Mouse (Mus musculus): ENCODE results near the gene Ces2a. TPM values are rescaled to one million over a fixed set of nuclear protein-coding genes. Genes with fewer than 3 reads are reported as not detected.

The Ces2a gene
- not detected in 2 replicates for polyA plus RNA-seq (2014; fragmentation: Nextera tagmentation; extraction: Ambion mirVana)

- no peaks in the 10 kb centered on the region for H3K36me3 ChIP-seq (ENCODE audit: control insufficient read depth, insufficient read depth, low read length)
- H3K4me3 ChIP-seq (ENCODE audit: low read depth, low read length) = no peak within 1 kb of the TSS
- WGBS = 78% methylated on average over 1 of the region's 1 CpGs
- ATAC-seq (ENCODE audit: insufficient number of reproducible peaks, insufficient read depth, low FRiP score, low read depth) = no peak
- H3K9ac ChIP-seq (replicated peaks; ENCODE audit: low read depth, low read length) = no peak within 1 kb of the TSS
- H3K27ac ChIP-seq (ENCODE audit: low read length) = no peak within 1 kb of the TSS
- H3K27me3 ChIP-seq (ENCODE audit: control insufficient read depth, insufficient read depth, low read length) = no peaks in the 10 kb centered on the region
- H3K4me1 ChIP-seq (ENCODE audit: control insufficient read depth, insufficient read depth, low read length) = no peaks in the 10 kb centered on the region
- no peaks in the 10 kb centered on the region for H3K9me3 ChIP-seq (ENCODE audit: control insufficient read depth, low read depth, low read length)
- no peak within 1 kb of the TSS for H3K4me2 ChIP-seq (replicated peaks; ENCODE audit: low read depth, low read length)
Observed at GRCm38 (mm10) chr8:104733753-104734152, at the start of gene Ces2a. TSS of gene Ces2a (plus strand) at chr8:104734003.

DNA sequence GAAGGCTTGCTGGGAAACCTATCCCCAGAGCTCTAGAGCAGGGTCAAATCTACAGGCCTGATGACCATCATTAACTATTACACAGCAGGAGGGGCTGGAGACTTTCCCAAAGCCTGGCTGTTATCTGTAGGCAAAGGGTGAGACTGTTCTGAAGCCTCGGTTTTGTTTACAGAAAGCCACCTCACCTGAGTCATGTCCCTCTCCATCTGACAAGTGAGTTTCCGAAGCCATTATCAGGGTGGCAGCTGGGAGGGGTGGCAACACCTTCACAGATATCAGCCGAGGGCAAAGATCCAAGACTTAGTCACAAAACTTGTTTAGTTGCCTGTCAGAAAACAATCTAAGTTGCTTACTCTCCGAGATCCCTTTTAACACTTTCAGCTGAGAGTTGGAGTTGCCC lies 45.4 kb upstream of the Ces2a start:
- H3K27ac ChIP-seq (ENCODE audit: low read length) = no peak overlapping the region
- H3K9ac ChIP-seq (replicated peaks; ENCODE audit: low read depth, low read length) = no peak overlapping the region
- H3K27me3 ChIP-seq (ENCODE audit: control insufficient read depth, insufficient read depth, low read length) = no peaks in the 10 kb centered on the region
- no peak for ATAC-seq (ENCODE audit: insufficient number of reproducible peaks, insufficient read depth, low FRiP score, low read depth)
- H3K4me1 ChIP-seq (ENCODE audit: control insufficient read depth, insufficient read depth, low read length) = no peaks in the 10 kb centered on the region
- H3K36me3 ChIP-seq (ENCODE audit: control insufficient read depth, insufficient read depth, low read length) = no peaks in the 10 kb centered on the region
- no peak overlapping the region for H3K4me2 ChIP-seq (replicated peaks; ENCODE audit: low read depth, low read length)
- H3K4me3 ChIP-seq (ENCODE audit: low read depth, low read length) = no peak overlapping the region
- WGBS = 39% methylated on average over 4 of the region's 4 CpGs
- no peaks in the 10 kb centered on the region for H3K9me3 ChIP-seq (ENCODE audit: control insufficient read depth, low read depth, low read length)

DNA sequence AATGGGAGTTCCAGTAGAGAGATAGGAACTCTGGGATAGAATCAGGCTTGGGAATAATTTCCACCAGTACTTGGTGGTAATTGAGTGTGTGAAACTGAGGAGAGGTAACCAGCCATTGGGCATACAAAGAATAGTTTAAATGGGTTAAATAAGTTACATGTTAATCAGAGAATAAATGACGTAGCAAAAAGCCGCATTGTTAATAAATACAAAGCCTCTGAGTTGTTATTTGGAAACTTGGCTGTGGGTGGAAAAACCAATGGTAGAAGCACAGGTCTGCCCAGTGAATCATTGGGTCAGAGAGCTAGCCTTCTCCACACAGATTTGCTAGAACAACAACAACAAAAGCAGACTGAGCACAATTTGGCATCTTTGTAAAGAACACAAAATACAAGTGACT lies 35.2 kb upstream of the Ces2a start:
- 94% methylated on average over 2 of the region's 2 CpGs for WGBS
- Histone ChIP-seq H3K4me3 (ENCODE audit: low read depth, low read length) (no peak overlapping the region), H3K9me3 (ENCODE audit: control insufficient read depth, low read depth, low read length) (no peaks in the 10 kb centered on the region), H3K36me3 (ENCODE audit: control insufficient read depth, insufficient read depth, low read length) (no peaks in the 10 kb centered on the region), H3K4me2 (replicated peaks; ENCODE audit: low read depth, low read length) (no peak overlapping the region), H3K27me3 (ENCODE audit: control insufficient read depth, insufficient read depth, low read length) (no peaks in the 10 kb centered on the region), H3K4me1 (ENCODE audit: control insufficient read depth, insufficient read depth, low read length) (no peaks in the 10 kb centered on the region), H3K9ac (replicated peaks; ENCODE audit: low read depth, low read length) (no peak overlapping the region), H3K27ac (ENCODE audit: low read length) (no peak overlapping the region)
- ATAC-seq (ENCODE audit: insufficient number of reproducible peaks, insufficient read depth, low FRiP score, low read depth) = no peak

DNA sequence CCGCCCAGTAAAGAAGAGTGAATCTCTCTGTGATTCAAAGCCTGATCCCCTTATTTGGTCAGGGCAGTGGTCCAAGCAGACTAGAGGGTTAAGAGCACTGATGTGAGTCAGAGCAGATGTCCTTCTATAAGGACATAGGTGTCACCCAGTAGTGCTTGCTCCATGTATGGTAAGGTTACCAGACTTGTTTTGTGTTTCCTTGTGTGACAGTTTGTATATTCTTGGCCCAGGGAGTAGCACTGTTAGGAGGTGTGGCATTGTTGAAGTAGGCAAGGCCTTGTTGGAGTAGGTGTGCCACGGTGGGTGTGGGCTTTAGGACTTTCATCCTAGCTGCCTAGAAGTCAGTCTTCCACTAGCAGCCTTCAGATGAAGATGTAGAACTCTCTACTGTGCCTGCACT lies 31.9 kb upstream of the Ces2a start:
- H3K4me3 ChIP-seq (ENCODE audit: low read depth, low read length) = no peak overlapping the region
- WGBS = 74% methylated on average over 2 of the region's 2 CpGs

DNA sequence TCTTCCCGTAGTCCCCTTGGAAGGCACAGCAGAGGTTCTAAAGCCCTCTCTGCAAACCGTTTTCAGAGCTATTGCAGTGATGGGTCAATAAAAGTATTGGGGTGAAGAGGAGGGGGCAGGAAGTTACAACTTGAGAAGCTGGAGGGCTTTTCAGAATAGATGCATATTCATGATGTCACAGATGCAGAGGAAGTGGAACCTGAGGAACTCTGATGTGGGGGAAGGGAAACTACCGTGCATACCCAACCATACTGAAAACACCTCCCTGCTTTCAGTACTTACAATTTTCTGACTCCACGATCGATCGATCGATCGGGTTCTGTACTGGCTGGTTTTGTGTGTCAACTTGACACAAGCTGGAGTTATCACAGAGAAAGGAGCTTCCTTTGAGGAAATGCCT lies 12.6 kb upstream of the Ces2a start:
- Histone ChIP-seq H3K9ac (replicated peaks; ENCODE audit: low read depth, low read length) (no peak overlapping the region), H3K36me3 (ENCODE audit: control insufficient read depth, insufficient read depth, low read length) (no peaks in the 10 kb centered on the region), H3K4me1 (ENCODE audit: control insufficient read depth, insufficient read depth, low read length) (no peaks in the 10 kb centered on the region), H3K4me3 (ENCODE audit: low read depth, low read length) (no peak overlapping the region), H3K27ac (ENCODE audit: low read length) (no peak overlapping the region), H3K9me3 (ENCODE audit: control insufficient read depth, low read depth, low read length) (no peaks in the 10 kb centered on the region), H3K27me3 (ENCODE audit: control insufficient read depth, insufficient read depth, low read length) (no peaks in the 10 kb centered on the region), H3K4me2 (replicated peaks; ENCODE audit: low read depth, low read length) (no peak overlapping the region)
- WGBS = 78% methylated on average over 8 of the region's 8 CpGs
- ATAC-seq (ENCODE audit: insufficient number of reproducible peaks, insufficient read depth, low FRiP score, low read depth) = no peak

More for the DNA sequence above, 31.9 kb upstream of the Ces2a start:
- no peak overlapping the region for H3K4me2 ChIP-seq (replicated peaks; ENCODE audit: low read depth, low read length)
- H3K36me3 ChIP-seq (ENCODE audit: control insufficient read depth, insufficient read depth, low read length) = no peaks in the 10 kb centered on the region
- H3K9me3 ChIP-seq (ENCODE audit: control insufficient read depth, low read depth, low read length) = no peaks in the 10 kb centered on the region
- H3K9ac ChIP-seq (replicated peaks; ENCODE audit: low read depth, low read length) = no peak overlapping the region
- H3K27ac ChIP-seq (ENCODE audit: low read length) = no peak overlapping the region
- ATAC-seq (ENCODE audit: insufficient number of reproducible peaks, insufficient read depth, low FRiP score, low read depth) = no peak
- no peaks in the 10 kb centered on the region for H3K27me3 ChIP-seq (ENCODE audit: control insufficient read depth, insufficient read depth, low read length)
- no peaks in the 10 kb centered on the region for H3K4me1 ChIP-seq (ENCODE audit: control insufficient read depth, insufficient read depth, low read length)

DNA sequence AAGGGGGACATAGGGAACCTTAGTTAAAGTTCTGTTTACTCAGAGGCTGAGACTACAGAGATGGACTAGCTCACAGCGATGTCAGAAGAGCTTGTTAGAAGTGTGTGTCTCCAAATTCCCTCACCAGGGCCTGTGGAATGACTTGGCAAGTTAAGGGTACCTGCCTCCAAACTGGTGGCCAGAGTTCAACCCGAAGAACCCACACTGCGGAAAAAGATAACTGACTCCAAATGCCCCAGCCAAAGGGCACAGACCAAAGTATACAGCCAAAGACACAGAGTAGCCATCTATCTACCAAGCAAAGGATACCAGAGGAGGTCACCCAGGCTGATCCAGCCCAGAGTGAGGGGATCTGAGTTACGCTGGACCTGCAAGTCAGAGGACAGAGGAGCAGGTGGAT lies 2.4 kb upstream of the Ces2a start:
- H3K4me1 ChIP-seq (ENCODE audit: control insufficient read depth, insufficient read depth, low read length) = no peaks in the 10 kb centered on the region

GRCm38 (mm10) chr8:104731969-104732368 lies 1.8 kb upstream of the Ces2a start:
- Histone ChIP-seq H3K9me3 (ENCODE audit: control insufficient read depth, low read depth, low read length) (no peaks in the 10 kb centered on the region), H3K4me3 (ENCODE audit: low read depth, low read length) (no peak overlapping the region), H3K4me1 (ENCODE audit: control insufficient read depth, insufficient read depth, low read length) (no peaks in the 10 kb centered on the region), H3K27me3 (ENCODE audit: control insufficient read depth, insufficient read depth, low read length) (no peaks in the 10 kb centered on the region), H3K36me3 (ENCODE audit: control insufficient read depth, insufficient read depth, low read length) (no peaks in the 10 kb centered on the region), H3K4me2 (replicated peaks; ENCODE audit: low read depth, low read length) (no peak overlapping the region), H3K9ac (replicated peaks; ENCODE audit: low read depth, low read length) (no peak overlapping the region), H3K27ac (ENCODE audit: low read length) (no peak overlapping the region)
- no peak for ATAC-seq (ENCODE audit: insufficient number of reproducible peaks, insufficient read depth, low FRiP score, low read depth)
- 43% methylated on average over 6 of the region's 6 CpGs for WGBS

More for the DNA sequence above, 2.4 kb upstream of the Ces2a start:
- Histone ChIP-seq H3K9ac (replicated peaks; ENCODE audit: low read depth, low read length) (no peak overlapping the region), H3K4me3 (ENCODE audit: low read depth, low read length) (no peak overlapping the region), H3K9me3 (ENCODE audit: control insufficient read depth, low read depth, low read length) (no peaks in the 10 kb centered on the region), H3K27me3 (ENCODE audit: control insufficient read depth, insufficient read depth, low read length) (no peaks in the 10 kb centered on the region), H3K27ac (ENCODE audit: low read length) (no peak overlapping the region), H3K36me3 (ENCODE audit: control insufficient read depth, insufficient read depth, low read length) (no peaks in the 10 kb centered on the region), H3K4me2 (replicated peaks; ENCODE audit: low read depth, low read length) (no peak overlapping the region)
- WGBS = 88% methylated on average over 4 of the region's 4 CpGs
- no peak for ATAC-seq (ENCODE audit: insufficient number of reproducible peaks, insufficient read depth, low FRiP score, low read depth)

DNA sequence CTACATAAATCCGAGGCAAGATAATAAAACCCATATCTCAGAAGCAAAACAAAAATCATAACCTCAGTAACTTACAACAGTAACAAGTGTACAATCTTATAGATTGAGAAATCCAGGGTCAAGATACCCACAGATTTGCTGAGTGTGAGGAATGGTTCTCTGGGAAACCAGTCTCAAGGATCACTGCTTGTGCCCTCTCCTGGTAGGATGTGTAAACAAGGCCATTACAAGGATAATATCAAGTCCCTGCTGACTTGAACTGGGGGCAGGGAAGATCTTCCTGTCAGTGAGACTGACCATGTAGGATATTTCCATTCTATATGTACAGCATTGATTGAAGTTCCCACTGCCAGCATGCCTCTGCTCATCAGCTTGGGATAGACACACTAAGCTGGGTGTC lies 8.2 kb downstream of the Ces2a start:
- Histone ChIP-seq H3K27me3 (ENCODE audit: control insufficient read depth, insufficient read depth, low read length) (no peaks in the 10 kb centered on the region), H3K27ac (ENCODE audit: low read length) (no peak overlapping the region), H3K36me3 (ENCODE audit: control insufficient read depth, insufficient read depth, low read length) (no peaks in the 10 kb centered on the region), H3K4me3 (ENCODE audit: low read depth, low read length) (no peak overlapping the region), H3K4me2 (replicated peaks; ENCODE audit: low read depth, low read length) (no peak overlapping the region), H3K9ac (replicated peaks; ENCODE audit: low read depth, low read length) (no peak overlapping the region), H3K9me3 (ENCODE audit: control insufficient read depth, low read depth, low read length) (no peaks in the 10 kb centered on the region), H3K4me1 (ENCODE audit: control insufficient read depth, insufficient read depth, low read length) (no peaks in the 10 kb centered on the region)
- ATAC-seq (ENCODE audit: insufficient number of reproducible peaks, insufficient read depth, low FRiP score, low read depth) = no peak
- 88% methylated on average over 1 of the region's 1 CpGs for WGBS

DNA sequence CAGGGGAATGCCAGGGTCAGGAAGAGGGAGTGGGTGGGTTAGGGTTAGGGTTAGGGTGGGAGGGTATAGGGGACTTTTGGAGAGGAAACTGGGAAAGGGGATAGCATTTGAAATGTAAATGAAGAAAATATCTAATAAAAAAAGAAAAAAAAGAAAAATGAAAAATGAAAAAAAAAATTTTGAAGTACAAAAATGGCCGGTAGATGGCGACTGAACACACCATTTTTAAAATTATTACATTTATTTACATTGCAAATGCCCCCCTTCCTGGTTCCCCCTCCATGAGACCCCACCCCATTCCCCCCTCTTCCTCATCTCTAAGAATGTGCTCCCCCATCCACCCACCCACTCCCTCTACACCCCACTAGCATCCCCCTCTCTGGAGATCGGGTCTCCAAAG lies 9.6 kb downstream of the Ces2a start:
- H3K36me3 ChIP-seq (ENCODE audit: control insufficient read depth, insufficient read depth, low read length) = no peaks in the 10 kb centered on the region
- no peaks in the 10 kb centered on the region for H3K9me3 ChIP-seq (ENCODE audit: control insufficient read depth, low read depth, low read length)
- H3K4me1 ChIP-seq (ENCODE audit: control insufficient read depth, insufficient read depth, low read length) = no peaks in the 10 kb centered on the region
- no peak overlapping the region for H3K4me3 ChIP-seq (ENCODE audit: low read depth, low read length)
- H3K27ac ChIP-seq (ENCODE audit: low read length) = no peak overlapping the region
- no peak overlapping the region for H3K4me2 ChIP-seq (replicated peaks; ENCODE audit: low read depth, low read length)
- no peak overlapping the region for H3K9ac ChIP-seq (replicated peaks; ENCODE audit: low read depth, low read length)
- 76% methylated on average over 3 of the region's 3 CpGs for WGBS
- no peak for ATAC-seq (ENCODE audit: insufficient number of reproducible peaks, insufficient read depth, low FRiP score, low read depth)
- H3K27me3 ChIP-seq (ENCODE audit: control insufficient read depth, insufficient read depth, low read length) = no peaks in the 10 kb centered on the region
